Mouse (Mus musculus): ENCODE measurements around the gene Xpnpep3.

- no peak for TF ChIP-seq POLR2AphosphoS2 (IDR thresholded peaks at IDR 0.05; ENCODE audit: insufficient read length, low read depth)
- peak; percentile 24 for TF ChIP-seq POLR2A (IDR thresholded peaks at IDR 0.05; ENCODE audit: insufficient read length, low read depth)
- no peak for TF ChIP-seq SRF (IDR thresholded peaks at IDR 0.05; ENCODE audit: control insufficient read depth, insufficient read length, low read depth)
- TF ChIP-seq TCF12 (IDR thresholded peaks at IDR 0.05; ENCODE audit: insufficient read depth, poor library complexity, severe bottlenecking), result no peak
- no peak for TF ChIP-seq USF1 (IDR thresholded peaks at IDR 0.05; ENCODE audit: low read depth)
- TF ChIP-seq MYOG (IDR thresholded peaks at IDR 0.05; ENCODE audit: control insufficient read depth in 1 of 3, insufficient read depth in 1 of 3, insufficient read length in 2 of 3, low read depth in 2 of 3), result no peak
- TF ChIP-seq TCF3 (IDR thresholded peaks at IDR 0.05; ENCODE audit: insufficient read length, low read depth), result no peak
- TF ChIP-seq E2F4 (IDR thresholded peaks at IDR 0.05; ENCODE audit: insufficient read depth), result no peak
- no peak for TF ChIP-seq MAX (IDR thresholded peaks at IDR 0.05; ENCODE audit: low read depth)
- TF ChIP-seq CEBPB (IDR thresholded peaks at IDR 0.05; ENCODE audit: insufficient read depth, poor library complexity, severe bottlenecking), result no peak
- TF ChIP-seq MYOD1 (IDR thresholded peaks at IDR 0.05; ENCODE audit: control insufficient read depth in 1 of 3, insufficient read length in 2 of 3, low read depth in 2 of 3), result no peak
- no peak for TF ChIP-seq REST (IDR thresholded peaks at IDR 0.05; ENCODE audit: insufficient read depth, insufficient read length)
Observed at GRCm38 (mm10) chr15:81466738-81467113, 66.8 kb downstream of the Xpnpep3 start.

Data from myocyte (in vitro differentiated cells).